Mouse (Mus musculus) R1 (cell line): ENCODE data around the gene Ubxn10.

Experiments
- DNase-seq: peaks from one replicate; pipeline ENCODE4 v3.0.0-alpha.2; 2018; ENCODE audit warnings: low read depth, low spot score

Ubxn10 gene

GRCm38 (mm10) chr4:138737031-138737430 lies at the start of gene Ubxn10:
Gene Ubxn10 (minus strand): TSS chr4:138737167.
- DNase-seq, result no peak

GRCm38 (mm10) chr4:138786141-138786540 lies 49.2 kb upstream of the Ubxn10 start:
- no peak for DNase-seq

- DNase-seq, result peak; percentile 30
Observed at GRCm38 (mm10) chr4:138785721-138786120, 48.8 kb upstream of the Ubxn10 start.

- peak; percentile 31 for DNase-seq
Observed at GRCm38 (mm10) chr4:138782098-138782497, 45.1 kb upstream of the Ubxn10 start.

GRCm38 (mm10) chr4:138780300-138780699 lies 43.3 kb upstream of the Ubxn10 start:
- DNase-seq, result no peak

GRCm38 (mm10) chr4:138777417-138778407 lies 40.7 kb upstream of the Ubxn10 start:
- DNase-seq, result no peak

- DNase-seq, result no peak
Observed at GRCm38 (mm10) chr4:138775435-138775834, 38.5 kb upstream of the Ubxn10 start, which contains the start of gene Pla2g2d. Gene Pla2g2d (plus strand): TSS chr4:138775735.

GRCm38 (mm10) chr4:138772386-138772785 lies 35.4 kb upstream of the Ubxn10 start:
- no peak for DNase-seq

- DNase-seq, result no peak
Observed at GRCm38 (mm10) chr4:138771970-138772369, 35.0 kb upstream of the Ubxn10 start.

GRCm38 (mm10) chr4:138762266-138762665 lies 25.3 kb upstream of the Ubxn10 start:
- peak; percentile 39 for DNase-seq

- no peak for DNase-seq
Observed at GRCm38 (mm10) chr4:138757416-138757815, 20.4 kb upstream of the Ubxn10 start, which contains the start of gene Pla2g2f. Gene Pla2g2f (minus strand): TSS chr4:138757626.

GRCm38 (mm10) chr4:138755983-138756382 lies 19.0 kb upstream of the Ubxn10 start:
- no peak for DNase-seq

GRCm38 (mm10) chr4:138755439-138755838 lies 18.5 kb upstream of the Ubxn10 start:
- DNase-seq, result no peak

GRCm38 (mm10) chr4:138754432-138754831 lies 17.5 kb upstream of the Ubxn10 start:
- DNase-seq, result no peak

- no peak for DNase-seq
Observed at GRCm38 (mm10) chr4:138753608-138754007, 16.6 kb upstream of the Ubxn10 start.

GRCm38 (mm10) chr4:138752603-138753002 lies 15.6 kb upstream of the Ubxn10 start:
- peak; percentile 75 for DNase-seq

GRCm38 (mm10) chr4:138748369-138749072 lies 11.6 kb upstream of the Ubxn10 start:
- DNase-seq, result peak; percentile 63

GRCm38 (mm10) chr4:138747851-138748250 lies 10.9 kb upstream of the Ubxn10 start:
- no peak for DNase-seq

- DNase-seq, result no peak
Observed at GRCm38 (mm10) chr4:138746866-138747265, 9.9 kb upstream of the Ubxn10 start.

GRCm38 (mm10) chr4:138745884-138746283 lies 8.9 kb upstream of the Ubxn10 start:
- peak; percentile 55 for DNase-seq

- DNase-seq, result peak; percentile 57
Observed at GRCm38 (mm10) chr4:138739136-138739851, 2.3 kb upstream of the Ubxn10 start.

- DNase-seq, result no peak
Observed at GRCm38 (mm10) chr4:138734863-138735262, 2.1 kb downstream of the Ubxn10 start.
